Mouse (Mus musculus): ENCODE measurements around the gene BC048507.

- TF ChIP-seq CTCF (IDR thresholded peaks at IDR 0.05), result no peak
- no peak for TF ChIP-seq EP300 (IDR thresholded peaks at IDR 0.05)
Measured at GRCm38 (mm10) chr13:67876699-67877254, 13.7 kb downstream of the BC048507 start.
